Mouse (Mus musculus) embryonic facial prominence, embryonic 12.5 days (tissue): ENCODE results near the gene Map3k5. TPM values are rescaled to one million over a fixed set of nuclear protein-coding genes. Genes with fewer than 3 reads are reported as not detected.
A peak's percentile ranks its signal among the peaks of the same experiment; 100 is the strongest.

Experiments used
- ATAC-seq: fragments of 200-750 bp; cut with Nextera tagmentation; 2 replicates; pipeline ENCODE4 v1.8.0; 2017; ENCODE audit not compliant: insufficient number of reproducible peaks, insufficient read depth, low FRiP score, low TSS enrichment
- H3K27ac ChIP-seq: fragments of 300-500 bp; sonication (generic); 2 replicates; pipeline ENCODE4 v1.5.1; 2016; ENCODE audit warnings: mild to moderate bottlenecking
- H3K27me3 ChIP-seq: fragments of 300-500 bp; sonication (generic); 2 replicates; pipeline ENCODE4 v1.6.1; 2016; ENCODE audit warnings: mild to moderate bottlenecking, moderate library complexity
- H3K36me3 ChIP-seq: fragments of 300-500 bp; sonication (generic); 2 replicates; pipeline ENCODE4 v1.6.1; 2016; ENCODE audit warnings: mild to moderate bottlenecking
- H3K4me1 ChIP-seq: fragments of 300-500 bp; sonication (generic); 2 replicates; pipeline ENCODE4 v1.6.1; 2016
- H3K4me2 ChIP-seq: fragments of 300-500 bp; sonication (generic); replicated peaks from 2 replicates; pipeline ENCODE4 v1.6.1; 2016; ENCODE audit warnings: mild to moderate bottlenecking, moderate library complexity
- H3K4me3 ChIP-seq: fragments of 300-500 bp; sonication (generic); 2 replicates; pipeline ENCODE4 v1.5.1; 2016; ENCODE audit warnings: mild to moderate bottlenecking
- H3K9ac ChIP-seq: fragments of 300-500 bp; sonication (generic); 2 replicates; pipeline ENCODE4 v1.6.1; 2016; ENCODE audit warnings: mild to moderate bottlenecking, moderate library complexity
- H3K9me3 ChIP-seq: fragments of 300-500 bp; sonication (generic); 2 replicates; pipeline ENCODE4 v1.6.1; 2016; ENCODE audit warnings: mild to moderate bottlenecking, moderate library complexity
- WGBS: fragments of 180-500 bp; shearing (Covaris S2); methylation state at CpG from one replicate; pipeline ENCODE4 v1.1.7; 2016; 5-methylcytosine and 5-hydroxymethylcytosine counted together
- polyA plus RNA-seq: library from polyadenylated mRNA; unstranded; fragments of >200 nt; fragmentation: Nextera tagmentation; extraction: Ambion mirVana; gene quantifications from 2 replicates; pipeline ENCODE4 v1.2.1, GENCODE M21; 2016

Gene Map3k5
- polyA plus RNA-seq, 1 experiment from 2014 or later: 2.5 TPM

- peak overlapping the region; percentile 29 for H3K4me2 ChIP-seq
- peaks cover 3% of the 10 kb centered on the region; the same call in 1 of the 2 replicates for H3K27me3 ChIP-seq
These were observed 2.9 kb downstream of the Map3k5 start for GRCm38 (mm10) chr10:19936961-19937708.

GRCm38 (mm10) chr10:19938738-19939137 is 4.5 kb downstream of the Map3k5 start:
- Histone ChIP-seq H3K36me3 (no peaks in the 10 kb centered on the region), H3K4me3 (no peak overlapping the region), H3K9me3 (no peaks in the 10 kb centered on the region), H3K4me1 (peaks cover 14% of the 10 kb centered on the region; the same call in 1 of the 2 replicates), H3K9ac (no peak overlapping the region), H3K27ac (no peak overlapping the region), H3K27me3 (peaks cover under 1% of the 10 kb centered on the region; the same call in 1 of the 2 replicates), H3K4me2 (no peak overlapping the region)
- 83% methylated on average over 6 of the region's 6 CpGs for WGBS
- ATAC-seq: no peak

More at GRCm38 (mm10) chr10:19936961-19937708, 2.9 kb downstream of the Map3k5 start:
- peaks cover 22% of the 10 kb centered on the region; the same call in 1 of the 2 replicates for H3K4me1 ChIP-seq
- ATAC-seq: no peak
- H3K4me3 ChIP-seq: no peak overlapping the region
- 55% methylated on average over 9 of the region's 9 CpGs for WGBS
- H3K9ac ChIP-seq: no peak overlapping the region
- H3K27ac ChIP-seq: 0 out of 2 replicates have a peak overlapping the region, but pooled peaks have one; percentile 46
- no peaks in the 10 kb centered on the region for H3K9me3 ChIP-seq
- H3K36me3 ChIP-seq: no peaks in the 10 kb centered on the region

GRCm38 (mm10) chr10:19939282-19939705 is 5.0 kb downstream of the Map3k5 start:
- no peaks in the 10 kb centered on the region for H3K36me3 ChIP-seq
- no peaks in the 10 kb centered on the region for H3K9me3 ChIP-seq
- no peak for ATAC-seq
- WGBS: 41% methylated on average over 8 of the region's 8 CpGs
- no peak overlapping the region for H3K4me2 ChIP-seq
- H3K4me3 ChIP-seq: no peak overlapping the region
- H3K27ac ChIP-seq: no peak overlapping the region
- H3K4me1 ChIP-seq: peaks cover 14% of the 10 kb centered on the region; the same call in 1 of the 2 replicates
- no peaks in the 10 kb centered on the region for H3K27me3 ChIP-seq
- H3K9ac ChIP-seq: no peak overlapping the region

DNA sequence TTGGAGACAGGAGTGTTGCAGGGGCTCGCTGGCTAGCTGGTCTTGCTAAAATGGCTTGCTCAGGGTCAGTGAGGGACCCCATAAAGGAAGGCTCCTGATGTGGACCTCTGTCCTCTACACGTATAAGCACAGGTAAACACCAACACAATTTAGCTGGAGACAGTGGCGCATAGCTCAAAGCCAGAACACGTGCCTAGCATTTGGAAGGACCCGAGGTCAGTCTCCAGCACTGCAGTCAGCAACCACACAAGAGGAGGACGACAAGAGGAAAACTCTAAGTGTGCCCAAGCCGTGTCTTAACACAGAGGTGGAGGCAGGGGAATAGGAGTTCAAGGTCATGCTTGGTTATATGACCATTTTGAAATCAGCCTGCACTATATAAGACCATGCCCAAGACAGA is 5.9 kb downstream of the Map3k5 start:
- no peak overlapping the region for H3K4me3 ChIP-seq
- WGBS: 89% methylated on average over 7 of the region's 7 CpGs
- peaks cover 14% of the 10 kb centered on the region; the same call in 1 of the 2 replicates for H3K4me1 ChIP-seq
- no peak overlapping the region for H3K27ac ChIP-seq
- H3K9me3 ChIP-seq: no peaks in the 10 kb centered on the region
- H3K36me3 ChIP-seq: no peaks in the 10 kb centered on the region
- no peaks in the 10 kb centered on the region for H3K27me3 ChIP-seq
- H3K9ac ChIP-seq: no peak overlapping the region
- no peak for ATAC-seq
- no peak overlapping the region for H3K4me2 ChIP-seq

DNA sequence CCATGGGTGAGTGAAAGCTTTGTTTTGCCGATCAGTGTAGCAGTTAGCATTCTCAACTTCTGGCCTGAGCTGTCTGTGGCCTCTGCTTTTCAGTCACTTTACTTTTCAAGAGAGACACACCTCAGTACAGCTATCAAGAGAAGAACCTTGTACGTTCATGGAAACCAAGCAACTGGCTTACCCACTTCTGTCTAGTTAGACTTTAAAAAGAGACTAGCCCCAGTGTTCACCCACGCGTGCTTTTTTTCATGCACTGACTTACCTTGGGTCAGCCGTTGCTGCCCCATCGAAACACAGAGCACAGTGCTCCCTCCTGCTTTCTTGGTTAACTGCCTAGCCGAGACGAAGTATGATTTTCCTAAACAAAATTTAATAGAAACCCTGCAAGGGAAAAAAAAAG is 6.4 kb downstream of the Map3k5 start:
- no peak for ATAC-seq
- WGBS: 83% methylated on average over 8 of the region's 8 CpGs
- no peaks in the 10 kb centered on the region for H3K27me3 ChIP-seq
- peaks cover 14% of the 10 kb centered on the region; the same call in 1 of the 2 replicates for H3K4me1 ChIP-seq
- H3K27ac ChIP-seq: no peak overlapping the region
- no peaks in the 10 kb centered on the region for H3K9me3 ChIP-seq
- no peaks in the 10 kb centered on the region for H3K36me3 ChIP-seq
- no peak overlapping the region for H3K4me2 ChIP-seq
- no peak overlapping the region for H3K9ac ChIP-seq
- H3K4me3 ChIP-seq: no peak overlapping the region

GRCm38 (mm10) chr10:19941063-19941462 is 6.8 kb downstream of the Map3k5 start:
- Histone ChIP-seq H3K9me3 (no peaks in the 10 kb centered on the region), H3K36me3 (no peaks in the 10 kb centered on the region), H3K4me3 (no peak overlapping the region), H3K4me2 (no peak overlapping the region), H3K27ac (no peak overlapping the region), H3K9ac (no peak overlapping the region), H3K4me1 (peaks cover 14% of the 10 kb centered on the region; the same call in 1 of the 2 replicates), H3K27me3 (no peaks in the 10 kb centered on the region)
- ATAC-seq: no peak
- WGBS: 46% methylated on average over 6 of the region's 6 CpGs

GRCm38 (mm10) chr10:19941914-19942313 is 7.6 kb downstream of the Map3k5 start:
- Histone ChIP-seq H3K4me1 (peaks cover 8% of the 10 kb centered on the region; the same call in 1 of the 2 replicates), H3K9me3 (no peaks in the 10 kb centered on the region), H3K4me3 (no peak overlapping the region), H3K4me2 (no peak overlapping the region), H3K27ac (no peak overlapping the region), H3K27me3 (no peaks in the 10 kb centered on the region), H3K36me3 (no peaks in the 10 kb centered on the region), H3K9ac (no peak overlapping the region)
- 85% methylated on average over 9 of the region's 9 CpGs for WGBS
- no peak for ATAC-seq

DNA sequence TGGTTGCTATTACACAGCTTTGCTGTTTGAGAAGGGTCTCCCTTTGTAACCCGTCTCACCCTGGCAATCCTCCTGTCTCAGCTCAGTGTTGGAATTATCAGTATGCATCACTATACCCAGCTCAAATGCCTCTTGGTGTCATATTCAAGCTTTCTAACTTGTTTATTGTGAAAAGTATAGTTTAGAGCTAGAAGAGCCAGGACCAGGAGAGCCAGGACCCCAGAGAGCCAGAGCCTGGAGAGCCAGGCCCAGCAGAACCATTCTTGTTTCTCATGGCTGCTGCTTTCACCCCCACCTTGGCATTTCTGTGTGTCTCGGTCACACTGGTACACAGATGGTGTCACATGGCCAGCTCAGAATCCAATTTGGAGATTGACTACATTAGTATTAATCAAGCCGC is 8.3 kb downstream of the Map3k5 start:
- Histone ChIP-seq H3K9ac (no peak overlapping the region), H3K9me3 (no peaks in the 10 kb centered on the region), H3K4me1 (peaks cover 7% of the 10 kb centered on the region; the same call in 1 of the 2 replicates), H3K4me2 (no peak overlapping the region), H3K27ac (no peak overlapping the region), H3K27me3 (no peaks in the 10 kb centered on the region), H3K4me3 (no peak overlapping the region), H3K36me3 (no peaks in the 10 kb centered on the region)
- WGBS: 90% methylated on average over 3 of the region's 3 CpGs
- no peak for ATAC-seq

- Histone ChIP-seq H3K4me1 (no peaks in the 10 kb centered on the region), H3K4me2 (no peak overlapping the region), H3K9me3 (no peaks in the 10 kb centered on the region), H3K27me3 (no peaks in the 10 kb centered on the region), H3K4me3 (no peak overlapping the region), H3K27ac (no peak overlapping the region), H3K36me3 (no peaks in the 10 kb centered on the region), H3K9ac (no peak overlapping the region)
- no peak for ATAC-seq
- 75% methylated on average over 7 of the region's 7 CpGs for WGBS
These were observed 11.4 kb downstream of the Map3k5 start for GRCm38 (mm10) chr10:19945651-19946050.

GRCm38 (mm10) chr10:19946644-19947043 is 12.4 kb downstream of the Map3k5 start:
- no peaks in the 10 kb centered on the region for H3K36me3 ChIP-seq
- ATAC-seq: no peak
- H3K9me3 ChIP-seq: no peaks in the 10 kb centered on the region
- WGBS: 90% methylated on average over 6 of the region's 6 CpGs
- H3K4me2 ChIP-seq: no peak overlapping the region
- no peaks in the 10 kb centered on the region for H3K27me3 ChIP-seq
- no peak overlapping the region for H3K9ac ChIP-seq
- no peak overlapping the region for H3K27ac ChIP-seq
- no peaks in the 10 kb centered on the region for H3K4me1 ChIP-seq
- no peak overlapping the region for H3K4me3 ChIP-seq

DNA sequence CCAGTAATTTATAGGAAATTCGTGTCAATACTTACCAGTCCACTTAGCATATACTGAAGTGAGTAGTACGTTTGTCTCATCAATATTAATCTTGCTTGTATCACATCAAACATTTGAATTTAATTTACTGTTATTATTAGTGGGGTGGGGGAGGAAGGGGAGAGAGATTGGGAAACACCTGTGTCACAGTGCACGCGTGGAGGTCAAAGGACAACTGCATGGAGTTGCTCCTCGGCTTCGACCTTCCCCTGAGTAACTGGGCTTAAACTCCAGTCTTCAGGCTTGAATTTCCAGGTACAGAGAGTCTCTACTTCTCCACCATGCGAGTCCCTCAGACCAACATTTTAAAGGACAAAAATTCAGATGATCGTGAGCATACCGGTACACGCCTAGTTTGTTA is 13.2 kb downstream of the Map3k5 start:
- WGBS: 88% methylated on average over 10 of the region's 10 CpGs
- Histone ChIP-seq H3K9ac (no peak overlapping the region), H3K9me3 (no peaks in the 10 kb centered on the region), H3K4me1 (no peaks in the 10 kb centered on the region), H3K27me3 (no peaks in the 10 kb centered on the region), H3K36me3 (no peaks in the 10 kb centered on the region), H3K4me2 (no peak overlapping the region), H3K27ac (no peak overlapping the region), H3K4me3 (no peak overlapping the region)
- ATAC-seq: no peak

DNA sequence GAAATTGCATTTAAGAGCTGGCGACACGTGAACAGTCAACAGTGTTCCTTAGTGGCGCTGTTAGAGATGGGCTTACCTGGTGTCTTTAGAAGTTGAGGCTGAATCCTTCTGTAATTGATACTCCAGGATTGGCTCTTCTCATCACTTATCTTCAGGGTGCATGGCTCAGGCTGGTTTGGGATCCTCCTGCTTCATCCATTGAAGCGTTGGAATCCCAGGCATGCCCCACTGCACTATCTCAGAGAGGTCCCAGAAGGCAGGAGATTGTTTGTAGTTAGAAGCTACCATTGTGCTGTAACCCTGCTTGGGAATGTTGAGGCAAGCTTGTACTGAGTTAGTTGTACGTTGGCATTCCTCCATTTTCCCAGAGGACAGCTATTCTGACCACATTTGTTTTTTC is 13.6 kb downstream of the Map3k5 start:
- Histone ChIP-seq H3K4me2 (no peak overlapping the region), H3K4me1 (no peaks in the 10 kb centered on the region), H3K27ac (no peak overlapping the region), H3K27me3 (no peaks in the 10 kb centered on the region), H3K9me3 (no peaks in the 10 kb centered on the region), H3K4me3 (no peak overlapping the region), H3K36me3 (no peaks in the 10 kb centered on the region), H3K9ac (no peak overlapping the region)
- no peak for ATAC-seq
- 89% methylated on average over 5 of the region's 5 CpGs for WGBS
